Mouse (Mus musculus): ENCODE data around the gene Ext2. TPM values are rescaled to one million over a fixed set of nuclear protein-coding genes. Genes with fewer than 3 reads are reported as not detected.

Gene Ext2
- polyA plus RNA-seq, 1 experiment = 11.8 TPM

- Histone ChIP-seq H3K4me1 (peaks cover 5% of the 10 kb centered on the region), H3K36me3 (replicated peaks; ENCODE audit: low read length) (peaks cover 57% of the 10 kb centered on the region), H3K4me3 (replicated peaks) (no peak overlapping the region), H3K9me3 (no peaks in the 10 kb centered on the region), H3K27me3 (replicated peaks) (no peaks in the 10 kb centered on the region)
- TF ChIP-seq GATA1 (IDR thresholded peaks at IDR 0.05; ENCODE audit: borderline replicate concordance, low read length) = no peak
- no peak for TF ChIP-seq FLI1 (IDR thresholded peaks at IDR 0.05; ENCODE audit: low read length)
Measured at GRCm38 (mm10) chr2:93704195-93704594, 118.2 kb downstream of the Ext2 start.

GRCm38 (mm10) chr2:93702936-93703926, 119.1 kb downstream of the Ext2 start:
- peaks cover 5% of the 10 kb centered on the region for H3K4me1 ChIP-seq
- H3K9me3 ChIP-seq = no peaks in the 10 kb centered on the region
- H3K27me3 ChIP-seq (replicated peaks) = no peaks in the 10 kb centered on the region
- no peak overlapping the region for H3K4me3 ChIP-seq (replicated peaks)
- H3K36me3 ChIP-seq (replicated peaks; ENCODE audit: low read length) = peaks cover 67% of the 10 kb centered on the region
- TF ChIP-seq GATA1 (IDR thresholded peaks at IDR 0.05; ENCODE audit: borderline replicate concordance, low read length) (no peak), FLI1 (IDR thresholded peaks at IDR 0.05; ENCODE audit: low read length) (no peak)

DNA sequence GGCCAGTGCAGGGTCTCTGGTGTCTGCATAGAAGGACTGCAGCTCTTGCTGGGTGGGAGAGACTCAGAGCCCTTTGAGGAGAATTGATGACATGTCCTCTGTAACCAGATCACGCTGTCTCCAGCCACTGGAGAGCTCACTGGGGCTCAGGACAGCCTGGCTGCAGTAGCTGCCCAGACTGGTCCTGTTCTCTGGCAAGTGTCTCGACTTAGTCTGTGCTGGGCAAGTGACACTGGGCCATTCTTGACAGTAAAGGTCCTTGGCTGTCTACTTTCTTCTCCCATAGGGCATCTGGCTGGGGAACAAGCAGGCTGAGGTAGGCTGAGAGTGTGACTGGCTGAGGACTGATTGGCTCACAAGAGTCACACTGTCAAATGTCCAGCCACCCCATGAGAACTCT, 123.0 kb downstream of the Ext2 start:
- Histone ChIP-seq H3K36me3 (replicated peaks; ENCODE audit: low read length) (peaks cover 74% of the 10 kb centered on the region), H3K27me3 (replicated peaks) (no peaks in the 10 kb centered on the region), H3K4me1 (peaks cover 9% of the 10 kb centered on the region), H3K4me3 (replicated peaks) (no peak overlapping the region), H3K9me3 (no peaks in the 10 kb centered on the region)
- no peak for TF ChIP-seq FLI1 (IDR thresholded peaks at IDR 0.05; ENCODE audit: low read length)
- TF ChIP-seq GATA1 (IDR thresholded peaks at IDR 0.05; ENCODE audit: borderline replicate concordance, low read length) = no peak

DNA sequence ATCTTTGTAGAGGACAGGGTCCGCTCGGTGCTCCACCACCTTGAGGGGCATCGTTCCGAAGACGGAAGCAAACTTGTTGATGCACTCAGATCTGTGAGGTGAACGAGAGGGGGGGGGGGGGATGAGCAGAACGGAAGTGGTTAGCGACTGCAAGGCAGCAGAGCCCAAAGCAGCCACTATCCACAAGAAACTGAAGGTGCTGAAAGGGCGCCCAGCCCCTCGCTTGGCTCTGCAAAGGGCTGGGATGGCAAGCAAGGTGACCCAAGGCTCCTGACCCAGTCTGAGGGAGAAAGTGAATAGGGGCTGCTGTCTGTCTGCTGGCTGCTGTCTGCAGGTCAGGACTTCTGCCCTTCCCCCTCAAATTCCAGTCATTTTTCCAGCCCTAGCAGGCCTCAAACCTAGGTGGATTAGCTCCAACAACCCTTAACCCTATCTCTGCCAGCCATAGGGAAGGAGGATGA, 126.2 kb downstream of the Ext2 start:
- TF ChIP-seq FLI1 (IDR thresholded peaks at IDR 0.05; ENCODE audit: low read length) = no peak
- no peak for TF ChIP-seq GATA1 (IDR thresholded peaks at IDR 0.05; ENCODE audit: borderline replicate concordance, low read length)
- H3K9me3 ChIP-seq = no peaks in the 10 kb centered on the region
- no peaks in the 10 kb centered on the region for H3K27me3 ChIP-seq (replicated peaks)
- peaks cover 9% of the 10 kb centered on the region for H3K4me1 ChIP-seq
- H3K36me3 ChIP-seq (replicated peaks; ENCODE audit: low read length) = peaks cover 45% of the 10 kb centered on the region
- no peak overlapping the region for H3K4me3 ChIP-seq (replicated peaks)

GRCm38 (mm10) chr2:93693101-93693500, 129.3 kb downstream of the Ext2 start:
- Histone ChIP-seq H3K9me3 (no peaks in the 10 kb centered on the region), H3K4me1 (peaks cover 9% of the 10 kb centered on the region), H3K36me3 (replicated peaks; ENCODE audit: low read length) (peaks cover 25% of the 10 kb centered on the region), H3K27me3 (replicated peaks) (peaks cover 9% of the 10 kb centered on the region), H3K4me3 (replicated peaks) (no peak overlapping the region)
- TF ChIP-seq GATA1 (IDR thresholded peaks at IDR 0.05; ENCODE audit: borderline replicate concordance, low read length) = no peak

GRCm38 (mm10) chr2:93690064-93690930, 132.1 kb downstream of the Ext2 start:
- no peak overlapping the region for H3K4me3 ChIP-seq (replicated peaks)
- no peaks in the 10 kb centered on the region for H3K9me3 ChIP-seq
- no peaks in the 10 kb centered on the region for H3K4me1 ChIP-seq
- peaks cover 15% of the 10 kb centered on the region for H3K27me3 ChIP-seq (replicated peaks)
- peaks cover 7% of the 10 kb centered on the region for H3K36me3 ChIP-seq (replicated peaks; ENCODE audit: low read length)
- TF ChIP-seq GATA1 (IDR thresholded peaks at IDR 0.05; ENCODE audit: borderline replicate concordance, low read length) (no peak), FLI1 (IDR thresholded peaks at IDR 0.05; ENCODE audit: low read length) (no peak)

- H3K36me3 ChIP-seq (replicated peaks; ENCODE audit: low read length) = no peaks in the 10 kb centered on the region
- peaks cover 60% of the 10 kb centered on the region for H3K27me3 ChIP-seq (replicated peaks)
- H3K4me1 ChIP-seq = peaks cover 20% of the 10 kb centered on the region
- TF ChIP-seq FLI1 (IDR thresholded peaks at IDR 0.05; ENCODE audit: low read length) (no peak), GATA1 (IDR thresholded peaks at IDR 0.05; ENCODE audit: borderline replicate concordance, low read length) (no peak)
- no peak overlapping the region for H3K4me3 ChIP-seq (replicated peaks)
- no peaks in the 10 kb centered on the region for H3K9me3 ChIP-seq
Measured at GRCm38 (mm10) chr2:93683674-93684073, 138.7 kb downstream of the Ext2 start.

- Histone ChIP-seq H3K4me1 (peaks cover 20% of the 10 kb centered on the region), H3K9me3 (no peaks in the 10 kb centered on the region), H3K36me3 (replicated peaks; ENCODE audit: low read length) (no peaks in the 10 kb centered on the region), H3K4me3 (replicated peaks) (no peak overlapping the region), H3K27me3 (replicated peaks) (peaks cover 70% of the 10 kb centered on the region)
- TF ChIP-seq FLI1 (IDR thresholded peaks at IDR 0.05; ENCODE audit: low read length) = no peak
- TF ChIP-seq GATA1 (IDR thresholded peaks at IDR 0.05; ENCODE audit: borderline replicate concordance, low read length) = no peak
Measured at GRCm38 (mm10) chr2:93682601-93683202, 139.7 kb downstream of the Ext2 start.

GRCm38 (mm10) chr2:93681321-93681720, 141.0 kb downstream of the Ext2 start:
- Histone ChIP-seq H3K27me3 (replicated peaks) (peaks cover 82% of the 10 kb centered on the region), H3K36me3 (replicated peaks; ENCODE audit: low read length) (no peaks in the 10 kb centered on the region), H3K4me1 (peaks cover 21% of the 10 kb centered on the region), H3K4me3 (replicated peaks) (no peak overlapping the region), H3K9me3 (no peaks in the 10 kb centered on the region)
- no peak for TF ChIP-seq FLI1 (IDR thresholded peaks at IDR 0.05; ENCODE audit: low read length)
- TF ChIP-seq GATA1 (IDR thresholded peaks at IDR 0.05; ENCODE audit: borderline replicate concordance, low read length) = no peak

All from megakaryocyte, embryonic 14.5 days (primary cell).